Mouse (Mus musculus) mesoderm, embryonic 11.5 days (tissue): Measurements from ENCODE around the gene Dstyk.

Experiments used
- DNase-seq: peaks from one replicate; pipeline ENCODE4 v3.0.0-alpha.2; 2012; ENCODE audit warnings: low read depth, low spot score

The Dstyk gene

DNA sequence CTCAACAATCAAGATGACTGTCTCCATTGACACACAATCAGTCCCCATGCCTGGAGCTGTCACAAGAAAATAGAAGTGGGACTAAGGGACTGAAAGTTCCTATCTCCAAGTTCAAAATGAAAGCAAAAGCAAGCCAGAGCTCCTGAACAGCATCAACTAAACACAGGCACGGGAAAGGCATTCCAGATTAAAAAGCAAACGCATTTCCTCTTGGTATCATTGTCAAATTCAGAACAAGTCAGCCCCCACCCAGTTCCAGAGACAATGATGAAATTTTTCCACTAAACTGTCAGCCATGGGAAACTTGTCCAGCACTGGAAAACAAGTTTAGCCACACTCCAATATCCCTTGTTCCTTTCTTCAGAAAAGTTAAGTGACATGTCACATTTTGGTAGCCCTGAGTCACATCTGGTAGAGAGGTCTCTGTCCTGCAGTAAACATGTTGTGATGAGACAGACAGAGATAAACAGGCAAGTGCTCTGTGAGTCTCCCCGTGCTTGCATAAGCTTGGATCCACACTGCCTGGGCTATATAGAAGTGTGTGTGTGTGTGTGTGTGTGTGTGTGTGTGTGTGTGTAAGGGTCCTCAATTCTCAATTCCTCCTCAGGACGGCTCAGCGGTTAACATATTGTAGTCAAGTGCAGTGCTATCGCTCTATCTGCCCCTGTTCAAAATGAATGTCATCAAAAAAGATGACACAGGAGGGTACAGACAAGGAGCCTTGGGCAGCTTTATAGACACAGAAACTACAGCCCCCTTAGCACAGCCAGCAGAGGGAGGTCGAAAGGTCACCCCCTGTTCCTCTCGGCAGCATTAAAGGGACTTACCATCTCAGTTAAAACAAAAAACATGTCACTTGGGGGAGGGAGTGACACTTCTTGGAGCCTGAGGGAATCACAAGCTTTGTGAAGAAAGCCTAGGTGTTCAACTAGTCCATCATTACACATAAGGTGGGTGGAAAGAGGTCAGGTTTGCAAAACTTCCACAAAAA is 28.2 kb upstream of the Dstyk start:
- no peak for DNase-seq

- peak; percentile 58 for DNase-seq
Measured at GRCm38 (mm10) chr1:132389886-132390585, 27.3 kb upstream of the Dstyk start.

DNA sequence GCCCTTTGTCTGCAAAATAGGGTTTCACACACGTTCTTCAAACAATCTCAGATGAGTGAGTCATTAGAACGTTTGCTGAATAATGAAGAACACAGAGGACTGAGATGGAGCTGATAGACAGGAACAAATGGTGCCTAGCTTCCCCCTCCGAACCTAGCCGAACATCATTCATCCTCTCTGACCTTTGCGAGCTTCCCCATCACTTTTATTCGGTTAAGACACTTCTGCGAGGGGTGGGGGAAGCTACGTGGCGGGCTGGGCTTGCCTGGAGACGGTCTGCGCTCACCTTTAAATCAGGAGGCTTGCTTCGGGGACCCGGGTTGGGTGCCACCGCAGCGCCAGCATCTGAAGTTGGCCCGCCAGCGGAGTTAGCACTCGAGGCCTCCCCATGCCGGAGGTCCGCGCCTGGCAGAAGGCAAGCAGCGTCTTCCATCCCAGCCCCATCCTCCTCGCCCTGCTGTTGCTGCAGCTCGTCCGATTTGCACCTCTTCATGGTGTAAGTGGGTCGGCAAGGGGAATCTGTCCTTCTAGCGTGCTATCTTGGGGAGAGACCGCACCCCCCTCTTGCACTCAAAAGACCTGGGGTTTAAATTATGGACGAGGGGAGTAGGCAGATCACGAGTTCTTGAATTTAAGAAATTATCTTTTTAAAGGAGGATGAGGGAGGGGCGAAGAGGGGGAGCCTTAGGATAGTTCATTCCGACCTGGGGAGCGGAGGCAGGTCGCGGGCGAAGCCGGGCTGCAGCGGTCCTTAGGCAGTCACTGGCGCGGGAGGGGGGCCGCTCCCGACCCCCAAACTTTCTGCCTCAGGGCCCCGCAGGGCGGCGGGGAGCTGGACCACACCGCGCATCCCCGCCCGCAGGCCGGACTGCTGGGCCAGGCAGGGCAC is 26.4 kb upstream of the Dstyk start, which contains the start of gene Tmcc2:
Tmcc2 (minus strand) TSS at position 591 of the 889 bp plus-strand sequence.
- peak; percentile 43 for DNase-seq

- peak; percentile 87 for DNase-seq
Measured at GRCm38 (mm10) chr1:132391580-132392022, 25.8 kb upstream of the Dstyk start.

GRCm38 (mm10) chr1:132392872-132393271 is 24.5 kb upstream of the Dstyk start:
- DNase-seq, result no peak

DNA sequence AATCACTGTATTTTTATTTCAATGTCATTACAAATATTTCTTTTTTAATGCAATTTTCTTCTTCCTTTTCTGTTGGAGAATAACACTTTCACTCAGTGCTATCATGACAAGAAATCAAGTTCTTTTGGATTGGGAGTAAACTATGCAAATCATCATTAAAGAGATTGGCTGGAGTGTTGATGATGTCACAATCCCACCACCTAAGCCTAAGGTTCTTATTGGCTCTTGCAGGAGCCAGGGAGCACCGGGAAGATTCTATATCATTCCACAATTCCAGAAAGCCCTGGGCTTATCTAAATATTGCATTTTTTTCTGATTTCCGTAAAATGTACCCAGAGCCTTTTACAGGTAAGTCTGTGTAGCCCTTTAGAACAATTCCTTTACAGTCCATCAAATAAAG is 20.6 kb upstream of the Dstyk start:
- no peak for DNase-seq

DNA sequence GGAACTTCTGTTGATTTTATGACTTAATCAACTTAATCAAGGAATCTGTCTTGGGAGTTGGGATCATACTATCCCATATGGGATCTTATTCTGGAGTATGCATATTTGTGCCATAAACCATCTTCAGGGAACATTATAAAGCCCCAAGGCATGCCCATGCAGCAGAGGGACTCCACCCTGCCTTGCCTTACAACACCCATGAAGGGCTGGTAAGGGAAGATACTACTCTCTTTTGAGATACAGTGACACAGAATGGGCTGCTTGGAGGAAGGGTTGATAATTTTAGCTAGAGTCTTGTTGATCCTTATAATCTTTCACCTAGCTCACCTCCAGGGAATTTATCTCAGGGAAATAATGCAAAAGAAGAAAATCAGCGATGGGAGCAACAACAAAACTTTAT is 16.8 kb upstream of the Dstyk start:
- DNase-seq, result no peak

DNA sequence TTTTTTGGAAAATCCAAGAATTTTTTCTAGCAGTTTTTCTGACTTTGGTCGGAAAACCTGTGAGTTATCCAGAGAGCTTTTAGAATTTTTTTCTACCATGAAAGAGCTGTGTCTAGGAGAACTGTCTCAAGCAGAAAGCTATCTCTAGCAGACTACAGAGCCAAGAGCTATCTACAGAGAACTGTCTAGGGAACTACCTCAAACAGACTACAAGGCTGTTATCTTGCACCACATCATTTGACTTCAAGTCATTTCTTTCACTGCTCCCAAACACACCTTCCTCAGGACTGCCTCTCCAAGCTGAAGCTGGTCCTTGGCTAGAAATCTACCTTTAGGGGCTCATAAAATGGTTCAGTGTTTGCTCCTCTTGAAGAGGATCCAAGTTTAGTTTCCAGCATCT is 15.5 kb upstream of the Dstyk start:
- DNase-seq, result no peak

GRCm38 (mm10) chr1:132410657-132411056 is 6.7 kb upstream of the Dstyk start:
- DNase-seq, result no peak

DNA sequence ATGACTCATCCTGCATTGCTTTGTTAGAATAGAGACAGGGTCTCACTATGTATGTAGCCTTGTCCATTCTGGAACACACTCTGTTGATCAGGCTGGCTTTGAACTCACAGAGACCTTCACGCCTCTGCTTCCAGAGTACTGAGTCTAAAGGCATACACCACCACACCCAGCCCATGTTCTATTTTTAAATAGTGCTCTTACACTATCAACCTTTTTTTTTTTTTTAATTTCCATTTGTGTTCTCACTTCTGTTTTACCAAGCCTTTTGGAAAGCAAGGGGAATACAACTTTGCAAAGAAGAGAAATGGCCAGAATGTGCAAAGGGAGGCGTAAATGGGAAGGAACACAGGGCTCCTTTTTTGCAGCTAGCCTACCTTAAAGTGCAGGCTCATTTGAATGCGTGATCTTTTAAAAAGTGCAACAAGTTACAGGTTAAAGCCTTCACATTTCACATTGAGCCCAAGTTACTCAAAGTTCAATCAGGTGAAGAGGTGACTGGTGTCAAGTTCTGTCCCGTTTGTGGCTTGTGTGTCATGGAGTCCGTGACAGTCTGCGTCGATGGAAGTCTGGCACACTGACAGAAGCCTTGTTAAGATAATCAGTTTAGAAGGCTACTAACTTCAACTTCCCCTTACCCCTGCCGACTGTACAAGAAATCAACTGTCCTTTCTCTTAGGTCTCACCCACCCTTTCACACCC is 962 bp upstream of the Dstyk start:
- DNase-seq, result no peak

DNA sequence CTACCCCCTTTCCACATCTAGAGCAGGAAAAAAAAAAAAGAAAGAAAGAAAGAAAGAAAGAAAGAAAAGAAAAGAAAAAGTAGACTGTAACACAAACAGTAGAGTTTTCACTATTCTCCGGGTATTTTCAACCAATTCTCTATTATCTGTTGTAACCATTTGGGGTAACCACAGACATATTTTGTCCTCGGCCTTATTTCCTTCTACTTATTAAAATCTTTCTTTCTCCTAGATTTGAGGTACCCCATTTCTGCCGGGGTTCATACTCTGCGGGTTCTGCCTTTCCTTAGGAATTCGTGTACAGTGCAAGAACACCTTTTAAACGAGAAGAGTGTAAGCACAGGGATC is 438 bp upstream of the Dstyk start:
- no peak for DNase-seq

GRCm38 (mm10) chr1:132420206-132420605 is 2.9 kb downstream of the Dstyk start:
- no peak for DNase-seq

GRCm38 (mm10) chr1:132420662-132421061 is 3.3 kb downstream of the Dstyk start:
- no peak for DNase-seq

- no peak for DNase-seq
Measured at GRCm38 (mm10) chr1:132422912-132423696, 5.7 kb downstream of the Dstyk start.

DNA sequence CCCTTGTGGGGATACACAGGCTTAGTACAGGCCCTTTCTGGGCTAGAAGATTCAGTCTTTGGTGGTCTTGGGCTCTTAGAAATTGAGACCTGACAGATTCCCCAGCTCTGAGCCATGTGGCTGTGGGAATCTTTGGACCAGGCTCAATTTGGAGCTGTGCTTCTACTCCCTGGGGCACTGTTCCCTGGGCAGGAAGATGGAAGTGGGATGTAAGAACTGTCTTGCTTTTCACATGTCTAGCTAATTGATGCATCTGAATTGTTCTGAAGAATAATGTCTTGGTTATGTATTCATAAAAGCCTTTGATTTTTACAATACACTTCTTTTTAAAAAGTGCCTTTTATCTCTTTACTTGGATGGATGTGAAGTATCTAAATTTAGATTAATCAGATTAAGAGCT is 8.2 kb downstream of the Dstyk start:
- no peak for DNase-seq

- DNase-seq, result no peak
Measured at GRCm38 (mm10) chr1:132430818-132431217, 13.5 kb downstream of the Dstyk start.

DNA sequence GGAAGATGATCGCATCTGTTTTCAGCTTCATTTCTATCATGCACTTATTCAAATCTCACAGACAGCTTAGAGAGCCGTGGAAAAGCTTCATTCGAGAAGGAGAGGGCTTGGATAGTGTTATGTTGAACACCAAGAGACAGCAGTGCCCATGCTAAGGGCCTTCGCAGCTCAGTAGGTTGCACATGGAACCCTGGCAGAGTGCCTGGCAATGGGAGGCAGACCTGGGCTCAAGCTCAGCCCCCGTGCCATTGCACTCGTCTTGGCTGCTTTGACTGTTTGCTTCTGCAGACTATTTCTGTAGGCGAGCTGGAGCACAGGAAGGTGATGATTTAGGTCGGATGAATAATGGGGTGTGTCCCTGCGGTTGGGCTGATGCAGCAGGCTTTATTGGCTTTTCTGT is 14.4 kb downstream of the Dstyk start:
- DNase-seq, result no peak

GRCm38 (mm10) chr1:132433349-132433748 is 16.0 kb downstream of the Dstyk start:
- DNase-seq, result no peak

GRCm38 (mm10) chr1:132434032-132434431 is 16.7 kb downstream of the Dstyk start:
- DNase-seq, result no peak

DNA sequence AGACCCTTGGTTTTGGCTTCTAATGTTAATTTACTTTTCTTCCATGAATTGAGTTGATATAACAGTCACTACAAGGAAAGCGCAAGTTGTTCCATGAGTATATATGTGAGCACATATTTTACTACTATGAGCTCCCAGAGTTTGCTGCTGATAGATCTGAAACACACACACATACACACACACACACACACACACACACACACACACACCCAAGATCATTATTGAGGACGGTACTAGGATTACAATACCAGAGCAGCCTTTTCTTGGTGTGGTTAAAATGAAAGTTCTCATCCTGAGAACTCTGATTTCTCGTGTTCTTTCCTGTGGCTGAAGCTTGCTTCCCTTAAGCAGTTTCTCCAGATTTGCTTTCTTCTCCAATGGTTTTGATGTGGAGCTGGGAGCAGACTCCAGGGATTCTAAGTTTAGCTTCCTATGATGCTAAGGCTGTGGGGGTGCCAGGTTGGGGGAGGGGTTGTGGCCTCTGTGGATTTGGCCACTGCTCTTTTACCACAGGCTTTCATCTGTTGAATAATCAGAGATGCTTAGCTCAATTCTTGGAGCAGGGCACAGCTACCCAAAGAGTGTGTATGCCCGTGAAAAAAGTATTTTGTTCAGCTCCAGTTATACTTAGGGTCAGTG is 19.1 kb downstream of the Dstyk start:
- no peak for DNase-seq
